Mouse (Mus musculus): ENCODE measurements around the gene Dst. TPM values are rescaled to one million over a fixed set of nuclear protein-coding genes. Genes with fewer than 3 reads are reported as not detected.

Gene Dst
- polyA plus RNA-seq, 1 experiment = 49.7 TPM

DNA sequence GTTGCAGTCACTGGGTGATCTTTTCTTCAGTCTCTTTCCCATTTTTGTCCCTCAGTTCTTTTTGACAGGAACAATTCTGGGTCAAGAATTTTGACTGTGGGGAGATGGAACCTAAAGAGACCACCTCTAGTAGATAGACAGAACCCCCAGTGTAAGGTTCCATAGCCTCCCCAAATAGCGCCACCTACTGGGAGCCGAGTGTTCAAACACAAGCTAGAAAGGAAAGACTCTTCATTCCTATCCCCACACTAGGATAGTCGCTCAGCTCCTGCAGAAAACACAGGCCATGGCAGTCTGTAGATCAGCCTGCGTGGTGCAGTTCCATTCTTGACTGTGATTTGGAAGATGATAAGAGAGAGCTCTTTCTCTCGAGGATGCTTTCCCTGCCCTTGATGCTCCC, 160.3 kb downstream of the Dst start:
- Histone ChIP-seq H3K27me3 (ENCODE audit: control insufficient read depth, insufficient read depth, insufficient read length) (no peaks in the 10 kb centered on the region), H3K4me2 (ENCODE audit: low read depth) (no peak overlapping the region), H3K36me3 (ENCODE audit: control insufficient read depth, insufficient read depth) (no peaks in the 10 kb centered on the region), H3ac (ENCODE audit: control insufficient read depth, insufficient read length) (no peak overlapping the region), H3K79me2 (ENCODE audit: control insufficient read depth, insufficient read depth) (peaks cover 99% of the 10 kb centered on the region), H3K4me3 (no peak overlapping the region)
- TF ChIP-seq SRF (IDR thresholded peaks at IDR 0.05; ENCODE audit: control insufficient read depth, insufficient read length, low read depth) (no peak), REST (IDR thresholded peaks at IDR 0.05; ENCODE audit: insufficient read depth, insufficient read length) (no peak), USF1 (IDR thresholded peaks at IDR 0.05; ENCODE audit: low read depth) (no peak), MAX (IDR thresholded peaks at IDR 0.05; ENCODE audit: low read depth) (no peak), POLR2AphosphoS2 (IDR thresholded peaks at IDR 0.05; ENCODE audit: insufficient read length, low read depth) (no peak), TCF12 (IDR thresholded peaks at IDR 0.05; ENCODE audit: insufficient read depth, poor library complexity, severe bottlenecking) (no peak), CEBPB (IDR thresholded peaks at IDR 0.05; ENCODE audit: insufficient read depth, poor library complexity, severe bottlenecking) (no peak), E2F4 (IDR thresholded peaks at IDR 0.05; ENCODE audit: insufficient read depth) (no peak), POLR2A (IDR thresholded peaks at IDR 0.05; ENCODE audit: insufficient read length, low read depth) (no peak), MYOD1 (IDR thresholded peaks at IDR 0.05; ENCODE audit: control insufficient read depth in 1 of 3, insufficient read length in 2 of 3, low read depth in 2 of 3) (no peak)

DNA sequence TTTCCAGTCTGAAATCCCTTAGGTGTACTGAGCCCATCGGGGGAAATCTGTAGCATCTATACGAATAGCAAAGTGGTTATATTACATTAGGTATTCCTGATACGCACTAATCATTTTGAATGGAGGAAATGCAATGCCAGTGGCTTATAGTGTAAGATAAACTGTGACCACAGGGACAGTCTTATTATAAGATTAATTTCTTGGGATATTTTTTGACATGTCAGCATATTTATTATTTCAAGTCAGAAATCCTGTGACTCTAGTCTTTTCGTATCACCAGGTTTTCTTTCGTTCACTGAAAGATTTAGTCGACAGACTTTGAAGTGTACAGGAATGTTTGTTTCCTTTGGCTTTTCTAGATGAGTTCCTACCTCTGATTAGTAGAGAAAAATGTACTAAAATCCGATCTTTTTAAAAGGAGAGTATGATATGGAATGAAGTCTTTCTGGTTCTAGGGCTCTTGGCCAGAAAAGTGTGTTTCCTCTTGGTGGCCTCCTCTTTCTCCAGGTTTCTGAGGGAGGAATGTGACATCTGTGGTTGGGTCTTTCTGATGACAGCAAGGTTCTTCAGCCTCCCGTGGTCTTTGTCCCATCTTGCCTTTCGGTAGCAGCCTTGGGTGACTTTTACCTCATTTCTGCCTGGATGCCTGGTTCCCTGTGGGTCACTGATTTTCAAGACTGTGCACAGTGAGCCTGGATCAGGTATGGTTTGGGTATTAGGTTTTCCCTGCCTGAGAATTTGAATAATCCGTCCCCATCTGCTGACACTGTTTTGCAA, 161.7 kb downstream of the Dst start:
- TF ChIP-seq SRF (IDR thresholded peaks at IDR 0.05; ENCODE audit: control insufficient read depth, insufficient read length, low read depth) = no peak
- no peak for TF ChIP-seq E2F4 (IDR thresholded peaks at IDR 0.05; ENCODE audit: insufficient read depth)
- TF ChIP-seq CEBPB (IDR thresholded peaks at IDR 0.05; ENCODE audit: insufficient read depth, poor library complexity, severe bottlenecking) = no peak
- TF ChIP-seq TCF3 (IDR thresholded peaks at IDR 0.05; ENCODE audit: insufficient read length, low read depth) = no peak
- no peak for TF ChIP-seq POLR2AphosphoS2 (IDR thresholded peaks at IDR 0.05; ENCODE audit: insufficient read length, low read depth)
- no peak for TF ChIP-seq REST (IDR thresholded peaks at IDR 0.05; ENCODE audit: insufficient read depth, insufficient read length)
- H3K36me3 ChIP-seq (ENCODE audit: control insufficient read depth, insufficient read depth) = no peaks in the 10 kb centered on the region
- no peak overlapping the region for H3K4me2 ChIP-seq (ENCODE audit: low read depth)
- H3K79me2 ChIP-seq (ENCODE audit: control insufficient read depth, insufficient read depth) = peaks cover 99% of the 10 kb centered on the region
- no peak overlapping the region for H3K4me3 ChIP-seq
- H3ac ChIP-seq (ENCODE audit: control insufficient read depth, insufficient read length) = no peak overlapping the region
- H3K27me3 ChIP-seq (ENCODE audit: control insufficient read depth, insufficient read depth, insufficient read length) = no peaks in the 10 kb centered on the region

DNA sequence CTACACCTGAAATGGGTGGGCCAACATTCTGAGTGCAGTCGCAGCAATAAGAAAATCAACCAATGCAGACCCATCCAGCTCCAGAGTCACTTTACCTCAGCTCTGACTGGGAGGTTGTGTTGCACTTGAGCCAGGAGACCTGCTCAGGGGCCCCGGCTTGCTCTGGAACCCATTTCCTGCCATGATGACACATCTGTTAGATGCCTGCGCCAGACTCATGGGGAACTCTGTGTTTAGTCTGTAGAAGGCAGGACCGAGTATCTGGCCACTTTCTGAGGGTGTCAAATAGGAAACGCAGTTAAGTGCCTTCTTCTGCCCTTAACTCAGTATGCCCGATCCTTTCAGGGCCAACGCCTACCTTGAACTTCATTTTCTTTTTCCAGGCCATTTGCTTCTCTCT, 162.4 kb downstream of the Dst start:
- H3K79me2 ChIP-seq (ENCODE audit: control insufficient read depth, insufficient read depth) = peaks cover 99% of the 10 kb centered on the region
- H3K27me3 ChIP-seq (ENCODE audit: control insufficient read depth, insufficient read depth, insufficient read length) = no peaks in the 10 kb centered on the region
- no peaks in the 10 kb centered on the region for H3K36me3 ChIP-seq (ENCODE audit: control insufficient read depth, insufficient read depth)
- H3ac ChIP-seq (ENCODE audit: control insufficient read depth, insufficient read length) = no peak overlapping the region
- H3K4me3 ChIP-seq = no peak overlapping the region
- TF ChIP-seq POLR2A (IDR thresholded peaks at IDR 0.05; ENCODE audit: insufficient read length, low read depth) = no peak
- no peak for TF ChIP-seq MYOD1 (IDR thresholded peaks at IDR 0.05; ENCODE audit: control insufficient read depth in 1 of 3, insufficient read length in 2 of 3, low read depth in 2 of 3)
- TF ChIP-seq MYOG (IDR thresholded peaks at IDR 0.05; ENCODE audit: control insufficient read depth in 1 of 3, insufficient read depth in 1 of 3, insufficient read length in 2 of 3, low read depth in 2 of 3) = no peak
- no peak for TF ChIP-seq E2F4 (IDR thresholded peaks at IDR 0.05; ENCODE audit: insufficient read depth)
- no peak for TF ChIP-seq SRF (IDR thresholded peaks at IDR 0.05; ENCODE audit: control insufficient read depth, insufficient read length, low read depth)
- TF ChIP-seq TCF12 (IDR thresholded peaks at IDR 0.05; ENCODE audit: insufficient read depth, poor library complexity, severe bottlenecking) = no peak
- TF ChIP-seq POLR2AphosphoS2 (IDR thresholded peaks at IDR 0.05; ENCODE audit: insufficient read length, low read depth) = no peak
- TF ChIP-seq MAX (IDR thresholded peaks at IDR 0.05; ENCODE audit: low read depth) = no peak
- no peak for TF ChIP-seq REST (IDR thresholded peaks at IDR 0.05; ENCODE audit: insufficient read depth, insufficient read length)
- no peak for TF ChIP-seq CEBPB (IDR thresholded peaks at IDR 0.05; ENCODE audit: insufficient read depth, poor library complexity, severe bottlenecking)
- no peak for TF ChIP-seq TCF3 (IDR thresholded peaks at IDR 0.05; ENCODE audit: insufficient read length, low read depth)
- TF ChIP-seq USF1 (IDR thresholded peaks at IDR 0.05; ENCODE audit: low read depth) = no peak
- H3K4me2 ChIP-seq (ENCODE audit: low read depth) = no peak overlapping the region

DNA sequence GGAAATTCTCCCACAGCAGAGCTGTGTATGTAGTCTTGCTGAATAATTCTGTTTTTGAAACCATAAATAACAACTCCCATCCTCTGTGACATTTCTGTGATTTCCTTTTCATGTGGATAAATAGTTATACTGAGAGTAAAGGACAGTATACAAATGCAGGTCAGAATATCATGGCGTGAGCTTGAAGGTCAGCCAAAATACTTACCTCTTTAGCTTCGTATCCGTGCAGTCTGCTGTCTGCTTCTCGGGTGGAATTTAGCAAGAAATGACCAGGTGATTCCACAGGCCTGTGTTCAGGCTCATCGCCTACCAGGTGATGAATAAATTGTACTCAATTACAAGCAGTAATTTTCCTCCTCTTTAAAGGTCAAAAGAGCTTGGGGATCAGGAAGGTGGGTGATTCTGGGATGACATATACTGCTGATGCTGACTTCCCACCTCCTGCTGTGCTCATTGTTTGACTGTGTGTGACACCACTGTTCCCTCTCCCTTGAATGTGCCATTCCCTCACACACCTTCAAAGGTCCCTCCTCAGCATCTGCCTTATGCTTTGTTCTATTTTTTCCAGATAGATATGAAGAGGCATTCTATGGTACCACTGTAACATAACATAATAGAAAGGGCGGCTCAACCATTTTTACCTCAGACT, 163.1 kb downstream of the Dst start:
- H3K79me2 ChIP-seq (ENCODE audit: control insufficient read depth, insufficient read depth) = peaks cover 99% of the 10 kb centered on the region
- TF ChIP-seq MYOD1 (IDR thresholded peaks at IDR 0.05; ENCODE audit: control insufficient read depth in 1 of 3, insufficient read length in 2 of 3, low read depth in 2 of 3) = no peak
- no peak for TF ChIP-seq MAX (IDR thresholded peaks at IDR 0.05; ENCODE audit: low read depth)
- no peak for TF ChIP-seq CEBPB (IDR thresholded peaks at IDR 0.05; ENCODE audit: insufficient read depth, poor library complexity, severe bottlenecking)
- TF ChIP-seq TCF3 (IDR thresholded peaks at IDR 0.05; ENCODE audit: insufficient read length, low read depth) = no peak
- no peak for TF ChIP-seq USF1 (IDR thresholded peaks at IDR 0.05; ENCODE audit: low read depth)
- no peak for TF ChIP-seq TCF12 (IDR thresholded peaks at IDR 0.05; ENCODE audit: insufficient read depth, poor library complexity, severe bottlenecking)
- no peak for TF ChIP-seq POLR2A (IDR thresholded peaks at IDR 0.05; ENCODE audit: insufficient read length, low read depth)
- TF ChIP-seq POLR2AphosphoS2 (IDR thresholded peaks at IDR 0.05; ENCODE audit: insufficient read length, low read depth) = no peak
- TF ChIP-seq SRF (IDR thresholded peaks at IDR 0.05; ENCODE audit: control insufficient read depth, insufficient read length, low read depth) = no peak
- no peak for TF ChIP-seq E2F4 (IDR thresholded peaks at IDR 0.05; ENCODE audit: insufficient read depth)
- TF ChIP-seq MYOG (IDR thresholded peaks at IDR 0.05; ENCODE audit: control insufficient read depth in 1 of 3, insufficient read depth in 1 of 3, insufficient read length in 2 of 3, low read depth in 2 of 3) = no peak
- TF ChIP-seq REST (IDR thresholded peaks at IDR 0.05; ENCODE audit: insufficient read depth, insufficient read length) = no peak
- no peak overlapping the region for H3K4me2 ChIP-seq (ENCODE audit: low read depth)
- H3K36me3 ChIP-seq (ENCODE audit: control insufficient read depth, insufficient read depth) = no peaks in the 10 kb centered on the region
- no peak overlapping the region for H3K4me3 ChIP-seq
- no peak overlapping the region for H3ac ChIP-seq (ENCODE audit: control insufficient read depth, insufficient read length)
- no peaks in the 10 kb centered on the region for H3K27me3 ChIP-seq (ENCODE audit: control insufficient read depth, insufficient read depth, insufficient read length)

Data from myocyte (in vitro differentiated cells).